Mouse (Mus musculus) lung, postnatal 10 days (tissue): ENCODE data around the gene Hoxc5.

Experiments used
- DNase-seq: peaks from one replicate; pipeline ENCODE4 v3.0.0; 2021

The Hoxc5 gene

GRCm38 (mm10) chr15:102990461-102991397 lies 23.5 kb downstream of the Hoxc5 start, which contains the start of gene Hoxc8:
Gene Hoxc8 (plus strand): TSS chr15:102990607.
- DNase-seq = no peak

- no peak for DNase-seq
These were observed 24.5 kb downstream of the Hoxc5 start for GRCm38 (mm10) chr15:102991782-102992181.

GRCm38 (mm10) chr15:102992206-102992605 lies 25.0 kb downstream of the Hoxc5 start:
- DNase-seq = no peak

- no peak for DNase-seq
These were observed 25.6 kb downstream of the Hoxc5 start for GRCm38 (mm10) chr15:102992863-102993262.

DNA sequence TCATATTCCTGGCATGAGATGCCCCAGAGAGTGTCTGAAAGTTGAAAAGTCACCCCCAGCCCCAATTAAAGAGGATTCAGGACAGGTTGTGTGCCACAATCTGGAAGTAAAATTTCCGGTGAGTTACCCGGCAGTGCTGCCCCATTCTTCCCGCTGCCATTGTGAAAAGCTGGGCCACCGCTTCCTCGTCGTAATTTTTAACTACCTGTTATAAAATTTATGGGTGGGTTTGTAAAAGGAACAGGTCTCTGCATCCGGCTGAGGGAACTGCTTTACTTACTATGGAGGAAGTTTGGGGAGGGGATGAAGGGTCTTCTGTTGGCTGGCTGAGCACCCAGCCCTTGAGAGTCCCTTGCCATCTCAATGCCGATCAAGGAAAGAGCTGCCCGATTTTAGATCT lies 29.3 kb downstream of the Hoxc5 start:
- no peak for DNase-seq

GRCm38 (mm10) chr15:102997431-102997830 lies 30.2 kb downstream of the Hoxc5 start:
- DNase-seq = no peak

DNA sequence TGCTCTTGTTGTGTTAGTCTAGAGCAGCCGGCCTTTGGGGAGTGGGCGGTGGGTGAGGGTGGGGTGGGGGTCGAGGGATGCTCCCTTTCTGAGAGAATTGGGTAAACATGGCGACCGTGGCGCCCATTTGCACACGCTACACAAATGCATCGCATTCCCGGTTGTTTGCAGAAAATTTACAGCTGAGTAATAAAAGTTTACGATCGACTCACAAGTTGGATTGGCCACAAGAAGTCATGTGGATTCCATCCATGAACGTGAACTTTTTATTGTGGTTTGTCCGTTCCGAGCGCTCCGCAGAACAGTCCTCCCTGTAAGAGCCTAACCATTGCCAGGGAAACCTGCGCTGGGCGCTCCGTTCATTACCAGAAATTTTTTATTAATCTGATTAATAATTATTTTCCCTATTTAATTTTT lies 30.7 kb downstream of the Hoxc5 start, which contains the start of gene Hoxc6:
TSS of gene Hoxc6 (plus strand) at position 319 of the 417 bp plus-strand sequence.
- no peak for DNase-seq

GRCm38 (mm10) chr15:102998608-102999182 lies 31.5 kb downstream of the Hoxc5 start:
- DNase-seq = no peak

GRCm38 (mm10) chr15:102999183-102999831 lies 32.1 kb downstream of the Hoxc5 start:
- DNase-seq = peak; percentile 44

- no peak for DNase-seq
These were observed 32.7 kb downstream of the Hoxc5 start for GRCm38 (mm10) chr15:102999955-103000354.

GRCm38 (mm10) chr15:103000501-103000901 lies 33.3 kb downstream of the Hoxc5 start:
- no peak for DNase-seq

GRCm38 (mm10) chr15:103001370-103001769 lies 34.1 kb downstream of the Hoxc5 start:
- no peak for DNase-seq

- DNase-seq = no peak
These were observed 34.9 kb downstream of the Hoxc5 start for GRCm38 (mm10) chr15:103002156-103002555.

DNA sequence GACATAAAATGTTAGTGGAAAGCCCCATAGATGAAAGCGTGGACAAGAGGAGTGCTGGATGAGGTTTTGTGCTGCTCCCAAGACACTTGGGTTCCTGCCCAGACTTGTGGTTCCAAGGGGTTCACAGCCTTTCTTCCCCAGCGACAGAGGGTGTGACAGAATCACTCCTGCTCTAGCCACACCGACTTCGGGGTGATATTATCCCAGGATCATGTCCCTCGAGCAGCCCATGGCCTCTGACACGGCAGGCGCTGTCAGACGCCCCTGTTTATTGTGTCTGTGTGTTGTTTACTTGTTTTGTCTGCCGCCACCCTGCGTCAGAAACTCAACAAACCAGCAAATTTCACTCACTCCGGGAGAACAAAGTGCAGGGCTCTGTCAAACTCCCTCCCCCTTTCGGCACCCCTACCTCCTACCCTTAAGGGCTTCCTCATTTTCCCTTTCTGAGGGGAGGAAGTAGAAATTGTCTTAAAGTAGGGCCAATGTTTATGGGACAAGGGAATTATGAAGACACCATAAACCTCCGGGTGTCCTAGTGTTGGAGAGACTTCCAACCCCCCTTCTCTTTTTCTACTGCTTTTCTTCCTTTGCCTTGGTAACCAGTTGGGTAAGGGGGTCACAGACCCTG lies 35.7 kb downstream of the Hoxc5 start:
- DNase-seq = no peak

DNA sequence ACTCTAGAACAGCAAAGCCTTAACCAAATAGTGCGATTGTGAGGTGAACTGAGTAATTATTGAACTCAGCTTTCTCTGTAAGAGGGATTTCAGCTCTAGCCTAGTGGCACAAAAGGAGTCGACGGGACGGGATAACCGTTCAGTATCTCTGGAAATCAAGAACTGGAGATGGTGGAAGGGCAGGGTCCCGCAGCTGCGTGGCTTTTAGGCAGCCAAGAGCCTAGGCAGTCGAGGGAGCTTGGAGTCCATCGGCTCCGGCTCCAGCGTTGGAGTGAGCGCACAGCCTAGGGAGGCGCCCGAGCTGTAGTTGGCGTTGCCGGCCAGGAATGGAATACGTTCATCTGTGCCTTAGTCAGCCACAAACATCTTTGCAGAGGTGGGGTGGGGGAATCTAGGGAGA lies 38.1 kb downstream of the Hoxc5 start:
- DNase-seq = no peak

DNA sequence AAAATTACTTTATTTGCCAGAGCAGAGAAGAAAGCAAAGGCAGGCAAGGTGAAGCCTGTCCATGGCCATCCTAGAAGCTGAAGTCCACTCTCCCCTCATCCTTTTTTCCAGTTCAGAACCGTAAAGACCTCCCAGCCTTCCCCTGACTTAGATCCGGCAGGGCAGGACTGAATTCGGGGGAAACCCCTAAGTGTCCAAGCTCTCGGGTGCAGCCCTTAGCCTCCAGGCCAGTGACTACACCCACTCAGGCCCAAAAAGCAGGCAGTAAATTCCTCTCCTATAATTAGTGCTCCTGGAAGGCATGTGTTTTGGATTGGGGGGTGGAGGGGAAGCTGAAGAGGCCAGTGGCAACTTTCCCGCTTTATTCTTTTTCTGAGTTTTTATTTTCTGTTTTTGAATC lies 38.6 kb downstream of the Hoxc5 start:
- DNase-seq = no peak

DNA sequence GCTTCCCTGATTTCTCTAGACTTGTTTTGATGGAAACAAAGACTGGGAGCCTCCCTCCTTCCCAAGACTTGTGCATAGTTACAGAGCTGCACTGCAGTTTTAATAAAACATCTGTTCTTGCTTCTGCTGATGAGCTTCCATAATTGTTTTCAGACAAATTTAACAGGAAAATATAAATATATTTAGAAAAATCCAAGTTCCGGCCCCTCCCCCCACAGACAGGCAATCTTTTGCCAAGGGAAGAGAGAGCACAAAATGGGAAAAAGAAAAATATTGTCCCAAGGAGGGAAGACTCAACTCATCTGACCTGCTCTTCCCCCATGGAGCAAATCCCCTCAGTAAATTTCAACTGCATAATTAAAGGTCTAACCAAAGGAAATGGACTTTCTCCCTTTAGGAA lies 39.1 kb downstream of the Hoxc5 start:
- DNase-seq = no peak

DNA sequence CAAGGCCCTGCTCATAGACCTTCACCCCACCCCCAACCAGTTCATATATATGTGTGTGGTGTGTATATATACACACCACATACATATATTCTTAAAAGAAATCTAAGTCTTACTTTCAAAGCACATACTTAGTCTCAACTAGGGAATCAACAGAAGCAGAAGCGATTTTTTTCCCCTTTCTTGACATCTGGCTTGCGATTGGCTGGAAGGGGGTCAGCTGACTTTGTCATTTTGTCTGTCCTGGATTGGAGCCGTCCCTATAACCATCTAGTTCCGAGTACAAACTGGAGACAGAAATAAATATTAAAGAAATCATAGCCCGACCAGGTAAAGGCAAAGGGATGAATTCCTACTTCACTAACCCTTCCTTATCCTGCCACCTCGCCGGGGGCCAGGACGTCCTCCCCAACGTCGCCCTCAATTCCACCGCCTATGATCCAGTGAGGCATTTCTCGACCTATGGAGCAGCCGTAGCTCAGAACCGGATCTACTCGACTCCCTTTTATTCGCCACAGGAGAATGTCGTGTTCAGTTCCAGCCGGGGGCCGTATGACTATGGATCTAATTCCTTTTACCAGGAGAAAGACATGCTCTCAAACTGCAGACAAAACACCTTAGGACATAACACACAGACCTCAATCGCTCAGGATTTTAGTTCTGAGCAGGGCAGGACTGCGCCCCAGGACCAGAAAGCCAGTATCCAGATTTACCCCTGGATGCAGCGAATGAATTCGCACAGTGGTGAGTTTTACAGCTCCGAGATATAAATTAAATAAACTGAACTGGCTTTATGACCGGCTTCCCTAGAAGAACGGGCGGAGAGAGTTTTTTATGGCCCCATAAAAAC lies 42.2 kb downstream of the Hoxc5 start:
- DNase-seq = no peak

GRCm38 (mm10) chr15:103010112-103010846 lies 43.0 kb downstream of the Hoxc5 start:
- no peak for DNase-seq

GRCm38 (mm10) chr15:103010847-103011555 lies 43.8 kb downstream of the Hoxc5 start:
- DNase-seq = no peak
